Mouse (Mus musculus) CD4-positive naive resting alpha-beta T cell, adult 76 days (primary cell): Measurements from ENCODE around the gene Trim80. TPM values are rescaled to one million over a fixed set of nuclear protein-coding genes. Genes with fewer than 3 reads are reported as not detected.

ENCODE experiments used
- total RNA-seq: library from RNA; stranded (reverse); gene quantifications from one replicate; pipeline ENCODE4 v1.2.4, GENCODE M21; 2023

Gene Trim80
- total RNA-seq = not detected

DNA sequence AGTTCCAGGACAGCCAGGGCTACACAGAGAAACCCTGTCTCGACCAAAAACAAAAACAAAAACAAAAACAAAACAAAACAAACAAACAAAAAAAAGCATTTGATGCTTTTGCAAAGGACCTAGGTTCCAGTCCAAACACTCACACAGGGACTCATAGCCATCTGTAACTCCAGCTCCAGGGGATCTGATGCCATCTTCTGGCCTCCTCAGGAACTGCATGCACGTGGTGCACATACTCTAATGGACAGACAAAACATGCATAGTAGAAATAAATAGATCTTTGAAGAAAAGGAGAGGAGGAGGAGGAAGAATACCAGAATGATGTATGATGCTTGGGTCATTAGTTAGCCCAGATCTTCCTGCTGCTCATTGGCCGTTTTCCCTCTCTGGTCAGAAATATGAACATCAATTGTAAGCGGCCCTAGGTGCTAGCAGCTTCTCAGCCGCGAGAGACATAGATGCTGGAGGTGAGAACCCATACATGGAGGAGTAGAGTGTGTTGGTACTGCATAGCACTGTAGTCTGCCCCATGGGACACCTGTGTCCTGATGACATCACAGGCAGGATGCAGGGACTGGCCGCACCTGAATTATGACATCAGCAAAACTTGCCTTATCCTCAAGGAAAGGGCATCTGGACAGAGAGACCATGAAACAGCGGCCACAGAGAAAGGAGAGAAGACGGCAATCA, at the start of gene Trim80:
Gene Trim80 (plus strand): TSS at position 640 of the 690 bp plus-strand sequence.

DNA sequence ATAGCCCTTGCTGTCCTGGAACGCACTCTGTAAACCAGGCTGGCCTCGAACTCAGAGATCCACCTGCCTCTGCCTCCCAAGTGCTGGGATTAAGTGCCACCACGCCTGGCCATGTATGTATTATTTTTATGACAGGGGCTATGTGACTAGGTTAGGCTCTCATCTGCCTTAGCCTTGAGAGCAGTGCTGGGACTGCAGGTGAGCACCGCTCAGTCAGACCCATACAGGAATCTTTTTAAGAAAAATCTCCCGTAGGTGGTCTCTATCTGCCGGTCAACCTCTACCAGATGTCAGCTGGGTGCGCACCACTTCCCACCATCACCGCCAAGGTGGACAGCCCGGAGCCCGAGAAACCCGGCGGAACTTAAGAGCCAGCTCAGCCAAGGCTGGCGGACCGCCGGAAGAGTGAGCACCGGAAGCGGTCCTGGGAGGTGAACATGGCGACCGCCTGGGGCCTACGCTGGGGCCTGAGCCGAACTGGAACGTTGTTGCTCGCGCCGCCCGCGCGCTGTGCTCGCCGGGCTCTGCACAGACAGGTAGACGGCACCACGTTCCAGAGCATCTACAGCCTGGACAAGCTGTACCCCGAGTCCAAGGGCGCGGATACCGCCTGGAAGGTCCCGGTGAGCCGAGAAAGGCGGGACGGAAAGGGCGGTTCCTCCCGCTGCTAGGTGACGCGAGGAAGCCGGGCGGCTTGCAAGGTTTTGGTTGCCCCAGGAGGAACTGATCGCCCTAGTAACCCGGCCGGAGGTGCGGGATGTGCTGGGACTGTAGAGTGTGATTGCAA, 36.8 kb upstream of the Trim80 start, which contains the start of gene Mrpl58:
Gene Mrpl58 (plus strand): TSS at position 415 of the 787 bp plus-strand sequence.

DNA sequence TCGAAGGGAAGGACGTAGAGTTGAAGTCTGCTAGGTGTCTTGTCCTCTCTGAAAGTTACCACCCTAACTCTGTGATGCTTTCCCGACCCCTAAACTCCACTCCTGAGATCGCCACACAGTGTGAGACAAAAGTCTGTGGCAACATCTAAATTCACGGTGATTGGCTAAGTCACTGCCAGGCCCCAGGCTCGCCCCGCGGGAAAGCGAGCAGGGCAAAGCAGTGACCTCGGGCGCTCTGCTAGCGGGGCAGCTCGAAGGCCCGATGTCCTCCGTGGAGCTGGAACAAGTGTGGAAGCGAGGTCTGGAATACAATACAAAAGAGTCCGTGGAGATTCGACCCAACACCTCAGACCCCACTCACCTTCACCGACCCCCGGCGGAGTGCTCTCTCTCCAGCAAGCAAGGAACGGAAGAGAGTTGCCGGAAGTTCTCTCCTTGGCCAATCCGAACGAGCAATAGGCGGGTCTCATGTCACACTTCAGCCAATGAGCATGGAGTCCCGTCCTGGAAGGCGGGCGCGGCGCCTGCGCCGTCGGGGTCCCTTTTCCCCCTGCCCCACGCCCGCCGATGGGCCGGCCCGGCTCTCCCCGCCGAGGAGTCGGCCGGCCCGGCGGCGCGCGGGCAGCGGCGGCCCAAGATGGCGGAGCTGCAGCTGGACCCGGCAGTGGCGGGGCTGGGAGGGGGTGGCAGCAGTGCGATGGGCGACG, 20.7 kb upstream of the Trim80 start, which contains the start of the genes Atp5h and Kctd2:
Gene Atp5h (minus strand): TSS at position 432 of the 707 bp plus-strand sequence.
Gene Kctd2 (plus strand): TSS at position 598 of the 707 bp plus-strand sequence.

DNA sequence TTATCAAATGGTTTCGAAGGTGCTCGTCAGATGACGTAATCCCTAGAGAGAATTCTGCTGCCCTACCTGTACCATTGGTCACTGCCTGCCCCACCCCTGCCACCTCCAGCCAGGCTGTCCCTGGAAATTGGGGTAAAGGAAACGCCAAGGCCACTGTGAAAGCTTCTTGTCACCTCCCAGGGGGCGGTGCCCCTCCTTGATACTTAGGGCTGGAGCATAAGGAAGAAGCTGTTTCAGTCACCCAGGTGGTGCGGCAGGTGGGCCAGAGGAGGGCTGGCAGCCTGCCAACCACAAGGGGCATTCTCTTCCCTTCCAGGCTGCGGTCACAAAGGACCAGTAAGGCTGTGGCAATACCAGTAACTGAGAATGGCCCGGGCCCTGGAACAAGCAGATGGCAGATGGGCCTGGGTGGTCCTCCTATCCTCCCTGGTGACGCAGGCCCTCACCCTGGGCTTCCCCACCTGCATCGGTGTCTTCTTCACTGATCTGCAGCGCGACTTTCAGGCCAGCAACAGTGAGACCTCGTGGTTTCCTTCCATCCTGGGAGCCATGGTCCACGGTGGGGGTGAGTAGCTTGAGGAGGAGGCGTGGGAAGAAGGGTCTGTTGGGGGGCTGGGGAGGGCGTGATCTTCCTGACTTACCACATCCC, 22.0 kb downstream of the Trim80 start, which contains the start of gene Slc16a5:
Gene Slc16a5 (plus strand): TSS at position 232 of the 649 bp plus-strand sequence.

DNA sequence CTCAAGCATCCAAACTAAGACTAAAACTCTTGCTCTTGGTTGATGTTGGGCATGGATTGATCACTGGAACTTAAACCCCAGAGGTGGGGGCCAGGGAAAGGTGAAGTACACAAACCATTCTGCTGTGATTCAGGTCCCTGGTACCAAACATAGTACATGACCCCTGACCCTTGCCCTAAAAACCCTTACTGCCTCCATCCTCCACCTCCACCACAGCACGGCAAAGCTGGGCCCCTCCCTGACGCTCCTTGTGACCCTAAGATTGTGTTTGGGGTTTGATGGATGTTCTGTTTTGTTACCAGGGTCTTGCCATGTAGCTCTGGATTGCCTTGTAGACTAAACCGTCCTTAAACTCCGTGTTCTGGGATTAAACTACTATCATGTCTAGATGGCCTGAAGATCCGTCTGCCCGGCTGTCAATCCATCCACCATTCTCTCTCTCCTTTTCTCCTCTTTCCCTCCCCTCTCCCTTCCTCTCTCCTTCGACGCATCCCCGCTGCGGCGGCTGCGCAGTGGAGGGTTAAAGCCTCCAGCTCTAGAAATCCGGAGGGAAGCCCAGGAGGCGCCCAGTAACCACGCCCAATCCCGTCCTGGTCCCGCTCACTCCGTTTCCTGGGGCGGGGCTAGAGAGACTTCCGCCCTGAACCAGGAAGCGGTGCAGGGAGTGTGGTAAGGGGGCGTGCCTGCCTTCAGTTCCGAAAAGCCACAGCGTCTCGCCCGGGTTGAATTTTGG, 34.8 kb downstream of the Trim80 start, which contains the start of gene Armc7:
Gene Armc7 (plus strand): TSS at position 643 of the 733 bp plus-strand sequence.

DNA sequence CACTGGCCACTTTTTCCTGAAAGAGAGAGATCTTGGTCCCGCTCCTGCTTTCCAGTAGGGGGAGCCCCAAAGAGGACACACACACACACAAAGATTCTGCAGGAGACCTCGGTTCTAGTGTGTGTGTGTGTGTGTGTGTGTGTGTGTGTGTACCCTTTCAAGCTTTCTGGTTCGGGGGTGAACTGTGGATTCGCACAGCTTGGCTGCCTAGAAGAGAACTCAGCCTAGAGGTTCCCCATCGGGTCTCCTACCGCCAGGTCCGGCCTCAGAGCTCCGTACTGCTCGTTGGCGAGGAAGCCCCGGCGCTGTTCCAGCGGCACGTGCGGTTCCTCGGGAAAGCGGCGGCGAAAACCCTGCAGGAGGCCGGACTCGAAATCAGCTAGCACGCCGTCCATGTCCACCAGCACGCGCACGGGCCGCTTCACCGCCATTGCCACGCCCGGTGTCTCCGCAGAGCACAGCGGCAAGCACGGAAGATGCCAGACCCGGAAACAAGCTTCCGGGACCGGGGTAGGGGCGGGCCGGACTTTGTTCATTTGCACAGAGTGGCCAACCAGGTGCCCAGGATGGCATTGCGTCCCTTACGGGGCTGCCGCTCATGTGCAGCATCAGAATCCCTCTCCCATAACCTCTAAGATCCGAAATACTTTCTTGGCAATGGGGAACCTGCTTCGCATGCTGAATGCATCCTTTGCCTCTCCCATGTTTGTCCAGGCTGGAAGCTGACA, 51.2 kb downstream of the Trim80 start, which contains the start of gene Nt5c:
Gene Nt5c (minus strand): TSS at position 507 of the 728 bp plus-strand sequence.

Other genes starting within 250 kb of the Trim80 start
- not detected for gene Grin2c, start 173.3 kb upstream of the Trim80 start, total RNA-seq
- gene Fdxr, start 163.5 kb upstream of the Trim80 start, total RNA-seq = 17.1 TPM
- 1.1 TPM for gene Fads6, start 142.9 kb upstream of the Trim80 start, total RNA-seq
- not detected for gene Otop2, start 133.4 kb upstream of the Trim80 start, total RNA-seq
- not detected for gene Ush1g, start 118.5 kb upstream of the Trim80 start, total RNA-seq
- not detected for gene Otop3, start 105.8 kb upstream of the Trim80 start, total RNA-seq
- 28.6 TPM for gene Hid1, start 72.8 kb upstream of the Trim80 start, total RNA-seq
- gene Cdr2l, start 58.6 kb upstream of the Trim80 start, total RNA-seq = 0.82 TPM
- 76.4 TPM for gene Mrpl58, start 36.8 kb upstream of the Trim80 start, total RNA-seq
- 215 TPM for gene Atp5h, start 20.6 kb upstream of the Trim80 start, total RNA-seq
- 52.0 TPM for gene Kctd2, start 20.4 kb upstream of the Trim80 start, total RNA-seq
- gene Slc16a5, start 21.9 kb downstream of the Trim80 start, total RNA-seq = 9.4 TPM
- gene Armc7, start 35.1 kb downstream of the Trim80 start, total RNA-seq = 34.7 TPM
- 111 TPM for gene Nt5c, start 51.3 kb downstream of the Trim80 start, total RNA-seq
- gene Jpt1, start 73.8 kb downstream of the Trim80 start, total RNA-seq = 171 TPM
- gene Sumo2, start 95.7 kb downstream of the Trim80 start, total RNA-seq = 231 TPM
- gene Nup85, start 123.9 kb downstream of the Trim80 start, total RNA-seq = 48.4 TPM
- 31.5 TPM for gene Mrps7, start 163.4 kb downstream of the Trim80 start, total RNA-seq
- gene Gga3, start 163.5 kb downstream of the Trim80 start, total RNA-seq = 85.0 TPM
- gene Mif4gd, start 172.4 kb downstream of the Trim80 start, total RNA-seq = 91.1 TPM
- 36.2 TPM for gene Slc25a19, start 187.8 kb downstream of the Trim80 start, total RNA-seq